Mouse (Mus musculus) embryo, embryonic 11.5 days (tissue): ENCODE data around the gene Rft1.

Source experiments
- DNase-seq: peaks from one replicate; pipeline ENCODE4 v3.0.0-alpha.2; 2012; ENCODE audit warnings: low read depth, low spot score

Rft1 gene

DNA sequence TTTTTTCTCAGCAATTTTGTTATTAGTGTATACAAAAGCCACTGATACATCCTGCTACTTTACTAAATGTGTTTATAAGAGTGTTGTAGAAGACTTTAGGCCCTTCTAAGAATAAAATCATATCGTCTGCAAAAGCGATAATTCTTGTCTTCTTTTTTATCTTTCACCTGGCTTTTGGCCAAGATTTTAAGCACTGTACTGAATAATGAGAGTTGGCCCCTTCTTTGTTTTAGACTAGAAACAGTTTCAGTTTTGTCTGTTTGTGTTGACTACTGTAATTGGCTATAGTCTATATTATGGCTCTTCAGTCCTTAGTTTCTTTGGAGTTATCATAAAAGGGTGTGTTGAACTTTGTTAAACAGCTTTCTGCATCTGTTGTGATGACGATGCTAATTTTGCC lies 77.7 kb downstream of the Rft1 start:
- DNase-seq = no peak

GRCm38 (mm10) chr14:30734665-30735064 lies 80.5 kb downstream of the Rft1 start:
- no peak for DNase-seq

GRCm38 (mm10) chr14:30735810-30736209 lies 81.7 kb downstream of the Rft1 start:
- DNase-seq = no peak

DNA sequence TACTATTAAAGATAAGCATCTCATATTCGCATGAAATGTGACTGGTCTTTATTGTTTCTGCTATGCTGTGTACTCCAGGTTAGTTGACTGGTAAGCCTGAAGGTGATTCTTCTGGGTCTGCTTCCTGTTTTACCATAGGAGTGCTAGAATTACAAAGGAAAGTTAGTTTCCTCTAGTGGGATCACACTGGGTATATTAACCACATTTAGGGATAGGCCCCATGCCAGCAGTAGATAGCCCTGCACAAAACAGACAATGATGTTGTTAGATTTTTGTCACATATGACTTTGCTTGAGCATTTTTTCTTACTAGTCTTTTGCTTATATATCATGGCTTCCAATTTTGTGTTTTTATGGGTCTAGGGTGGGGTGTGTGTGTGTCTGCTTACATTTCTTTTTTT lies 82.3 kb downstream of the Rft1 start:
- no peak for DNase-seq
